Mouse (Mus musculus): ENCODE measurements around the gene Gm11011. TPM values are rescaled to one million over a fixed set of nuclear protein-coding genes. Genes with fewer than 3 reads are reported as not detected.
"Not testable (repeated sequence)": the region's sequence is repeated elsewhere in the genome, so short reads cannot be mapped to it uniquely, and the experiment has no call there.

Gm11011 gene
- polyA plus RNA-seq (2012; rRNA removed) (not detected in 2 replicates), polyA plus RNA-seq (2014; fragmentation: Nextera tagmentation; extraction: Ambion mirVana) (not detected in 2 replicates)

- DNase-seq (ENCODE audit: low spot score); H3K4me3 ChIP-seq (replicated peaks; ENCODE audit: low read length); H3K27ac ChIP-seq (replicated peaks; ENCODE audit: low read depth, low read length); ATAC-seq (ENCODE audit: low FRiP score, low read depth); H3K27me3 ChIP-seq (ENCODE audit: control insufficient read depth, insufficient read depth, low read length); H3K4me2 ChIP-seq (replicated peaks; ENCODE audit: low read depth, low read length, severe bottlenecking); H3K9me3 ChIP-seq (ENCODE audit: control insufficient read depth, low read length); H3K36me3 ChIP-seq (ENCODE audit: control insufficient read depth, insufficient read depth, low read length); H3K9ac ChIP-seq (ENCODE audit: low read depth, low read length, severe bottlenecking): not testable (repeated sequence)
- peaks cover 15% of the 10 kb centered on the region for H3K4me1 ChIP-seq (ENCODE audit: control insufficient read depth, insufficient read depth, low read length)
Measured at GRCm38 (mm10) chr2:169587645-169588044, at the start of gene Gm11011. Gene Gm11011, minus strand, starts transcription at chr2:169587745.

- no peak for TF ChIP-seq POLR2A (IDR thresholded peaks at IDR 0.05; ENCODE audit: borderline replicate concordance, extremely low read depth, insufficient read depth, insufficient read length)
- DNase-seq (ENCODE audit: low spot score) (peak; percentile 42), ATAC-seq (ENCODE audit: low FRiP score, low read depth) (no peak)
- Histone ChIP-seq H3K4me1 (ENCODE audit: control insufficient read depth, insufficient read depth, low read length) (peaks cover 28% of the 10 kb centered on the region), H3K4me2 (replicated peaks; ENCODE audit: low read depth, low read length, severe bottlenecking) (peak overlapping the region; percentile 89), H3K9me3 (ENCODE audit: control insufficient read depth, low read length) (no peaks in the 10 kb centered on the region), H3K4me3 (replicated peaks; ENCODE audit: low read length) (peak overlapping the region; percentile 71), H3K9ac (ENCODE audit: low read depth, low read length, severe bottlenecking) (peak overlapping the region; percentile 87), H3K27ac (replicated peaks; ENCODE audit: low read depth, low read length) (no peak overlapping the region), H3K36me3 (ENCODE audit: control insufficient read depth, insufficient read depth, low read length) (no peaks in the 10 kb centered on the region), H3K27me3 (ENCODE audit: control insufficient read depth, insufficient read depth, low read length) (no peaks in the 10 kb centered on the region; the same call in 1 of the 2 replicates)
- 41% methylated on average over 4 of the region's 4 CpGs for WGBS
Measured at GRCm38 (mm10) chr2:169636414-169636813, 48.9 kb upstream of the Gm11011 start.

- Histone ChIP-seq H3K9me3 (ENCODE audit: control insufficient read depth, low read length) (no peaks in the 10 kb centered on the region), H3K4me3 (replicated peaks; ENCODE audit: low read length) (peak overlapping the region; percentile 71), H3K4me2 (replicated peaks; ENCODE audit: low read depth, low read length, severe bottlenecking) (peak overlapping the region; percentile 89), H3K36me3 (ENCODE audit: control insufficient read depth, insufficient read depth, low read length) (no peaks in the 10 kb centered on the region), H3K9ac (ENCODE audit: low read depth, low read length, severe bottlenecking) (peak overlapping the region; percentile 87), H3K4me1 (ENCODE audit: control insufficient read depth, insufficient read depth, low read length) (peaks cover 27% of the 10 kb centered on the region), H3K27me3 (ENCODE audit: control insufficient read depth, insufficient read depth, low read length) (no peaks in the 10 kb centered on the region; the same call in 1 of the 2 replicates), H3K27ac (replicated peaks; ENCODE audit: low read depth, low read length) (peak overlapping the region; percentile 72)
- no peak for DNase-seq (ENCODE audit: low spot score)
- 27% methylated on average over 7 of the region's 7 CpGs for WGBS
- ATAC-seq (ENCODE audit: low FRiP score, low read depth) = no peak
- no peak for TF ChIP-seq POLR2A (IDR thresholded peaks at IDR 0.05; ENCODE audit: borderline replicate concordance, extremely low read depth, insufficient read depth, insufficient read length)
Measured at GRCm38 (mm10) chr2:169635428-169635827, 47.9 kb upstream of the Gm11011 start.

GRCm38 (mm10) chr2:169634619-169635382 is 47.3 kb upstream of the Gm11011 start:
- peak overlapping the region; percentile 72 for H3K27ac ChIP-seq (replicated peaks; ENCODE audit: low read depth, low read length)
- DNase-seq (ENCODE audit: low spot score) = no peak
- peaks cover 27% of the 10 kb centered on the region for H3K4me1 ChIP-seq (ENCODE audit: control insufficient read depth, insufficient read depth, low read length)
- H3K9ac ChIP-seq (ENCODE audit: low read depth, low read length, severe bottlenecking) = peak overlapping the region; percentile 87
- H3K4me3 ChIP-seq (replicated peaks; ENCODE audit: low read length) = peak overlapping the region; percentile 71
- no peaks in the 10 kb centered on the region; the same call in 1 of the 2 replicates for H3K27me3 ChIP-seq (ENCODE audit: control insufficient read depth, insufficient read depth, low read length)
- no peaks in the 10 kb centered on the region for H3K9me3 ChIP-seq (ENCODE audit: control insufficient read depth, low read length)
- 17% methylated on average over 17 of the region's 17 CpGs for WGBS
- ATAC-seq (ENCODE audit: low FRiP score, low read depth) = no peak
- TF ChIP-seq POLR2A (IDR thresholded peaks at IDR 0.05; ENCODE audit: borderline replicate concordance, extremely low read depth, insufficient read depth, insufficient read length) = no peak
- H3K4me2 ChIP-seq (replicated peaks; ENCODE audit: low read depth, low read length, severe bottlenecking) = peak overlapping the region; percentile 89
- H3K36me3 ChIP-seq (ENCODE audit: control insufficient read depth, insufficient read depth, low read length) = no peaks in the 10 kb centered on the region

GRCm38 (mm10) chr2:169633491-169634289 is 46.1 kb upstream of the Gm11011 start:
- TF ChIP-seq POLR2A (IDR thresholded peaks at IDR 0.05; ENCODE audit: borderline replicate concordance, extremely low read depth, insufficient read depth, insufficient read length) = no peak
- DNase-seq (ENCODE audit: low spot score) (no peak), ATAC-seq (ENCODE audit: low FRiP score, low read depth) (0 out of 2 replicates have a peak, but pooled peaks have one; percentile 10)
- Histone ChIP-seq H3K4me1 (ENCODE audit: control insufficient read depth, insufficient read depth, low read length) (peaks cover 24% of the 10 kb centered on the region), H3K27ac (replicated peaks; ENCODE audit: low read depth, low read length) (peak overlapping the region; percentile 72), H3K4me3 (replicated peaks; ENCODE audit: low read length) (peak overlapping the region; percentile 71), H3K9ac (ENCODE audit: low read depth, low read length, severe bottlenecking) (peak overlapping the region; percentile 87), H3K9me3 (ENCODE audit: control insufficient read depth, low read length) (no peaks in the 10 kb centered on the region), H3K4me2 (replicated peaks; ENCODE audit: low read depth, low read length, severe bottlenecking) (peak overlapping the region; percentile 89), H3K27me3 (ENCODE audit: control insufficient read depth, insufficient read depth, low read length) (no peaks in the 10 kb centered on the region; the same call in 1 of the 2 replicates), H3K36me3 (ENCODE audit: control insufficient read depth, insufficient read depth, low read length) (no peaks in the 10 kb centered on the region)
- WGBS = under 1% methylated on average over 30 of the region's 38 CpGs

All from limb, embryonic 14.5 days (tissue).